Mouse (Mus musculus) kidney, adult 2 months (tissue): ENCODE data around the gene Ppp2r1a. TPM values are rescaled to one million over a fixed set of nuclear protein-coding genes. Genes with fewer than 3 reads are reported as not detected.

Source experiments
- DNase-seq: peaks from one replicate; pipeline ENCODE4 v3.0.0; 2021
- H3K27ac ChIP-seq: fragments of 200-500 bp; 2 replicates; pipeline ENCODE4 v1.5.1; 2012; ENCODE audit warnings: low read depth, low read length, control low read depth, inconsistent platforms; ENCODE audit not compliant: insufficient read depth
- H3K27me3 ChIP-seq: fragments of 200-500 bp; replicated peaks from 2 replicates; pipeline ENCODE4 v1.6.1; 2012; ENCODE audit warnings: mild to moderate bottlenecking, moderate library complexity, low read length, inconsistent platforms; ENCODE audit not compliant: control insufficient read depth, insufficient read depth
- H3K36me3 ChIP-seq: fragments of 200-500 bp; 2 replicates; pipeline ENCODE4 v1.6.1; 2012; ENCODE audit warnings: mild to moderate bottlenecking, moderate library complexity, low read length, inconsistent platforms; ENCODE audit not compliant: control insufficient read depth, insufficient read depth
- H3K4me1 ChIP-seq: fragments of 200-500 bp; 2 replicates; pipeline ENCODE4 v1.6.1; 2011; ENCODE audit warnings: low read length; ENCODE audit not compliant: control insufficient read depth, insufficient read depth
- H3K4me3 ChIP-seq: fragments of 200-500 bp; 2 replicates; pipeline ENCODE4 v1.5.1; 2011; ENCODE audit warnings: mild to moderate bottlenecking, low read depth, low read length, control low read depth; ENCODE audit not compliant: insufficient read depth
- CTCF ChIP-seq: fragments of 200-500 bp; conservative IDR thresholded peaks from 2 replicates; pipeline ENCODE4 v1.5.1; 2011; ENCODE audit warnings: low read depth, mild to moderate bottlenecking, control low read depth, low read length, moderate library complexity, mixed read lengths; ENCODE audit not compliant: insufficient read depth, insufficient read length
- POLR2A ChIP-seq: fragments of 200-500 bp; IDR thresholded peaks from one replicate; pipeline ENCODE4 v1.6.1; 2011; ENCODE audit warnings: low read depth, low read length, control low read depth
- WGBS: fragments of 180-500 bp; shearing (Covaris S2); methylation state at CpG from one replicate; pipeline ENCODE4 v1.1.7; 2018; 5-methylcytosine and 5-hydroxymethylcytosine counted together
- polyA plus RNA-seq: library from polyadenylated mRNA; depleted of rRNA; stranded (reverse); fragments of >200 nt; gene quantifications from 2 replicates; pipeline ENCODE4 v1.2.3, GENCODE M21; 2012; rRNA removed

The Ppp2r1a gene
- polyA plus RNA-seq, result 217 and 230 TPM in 2 replicates

- no peak for TF ChIP-seq CTCF
- TF ChIP-seq POLR2A, result peak; percentile 76
- DNase-seq, result peak; percentile 100
- WGBS, result under 1% methylated on average over 69 of the region's 69 CpGs
- H3K36me3 ChIP-seq, result no peaks in the 10 kb centered on the region
- peaks cover 14% of the 10 kb centered on the region for H3K4me1 ChIP-seq
- peak within 1 kb of the TSS; percentile 95 for H3K4me3 ChIP-seq
- peak within 1 kb of the TSS; percentile 99 for H3K27ac ChIP-seq
- no peaks in the 10 kb centered on the region for H3K27me3 ChIP-seq
Measured at GRCm38 (mm10) chr17:20944985-20945891, at the start of gene Ppp2r1a. Gene Ppp2r1a (plus strand): TSS chr17:20945311.

GRCm38 (mm10) chr17:20904991-20905390 lies 40.1 kb upstream of the Ppp2r1a start, which contains the start of gene Vmn1r231:
Gene Vmn1r231 (minus strand): TSS chr17:20905091.
- WGBS, result 51% methylated on average over 2 of the region's 2 CpGs
- TF ChIP-seq CTCF (no peak), POLR2A (no peak)
- Histone ChIP-seq H3K27ac (no peak within 1 kb of the TSS), H3K27me3 (no peaks in the 10 kb centered on the region), H3K4me3 (no peak within 1 kb of the TSS), H3K4me1 (no peaks in the 10 kb centered on the region), H3K36me3 (no peaks in the 10 kb centered on the region)
- DNase-seq, result no peak

GRCm38 (mm10) chr17:20919614-20920013 lies 25.5 kb upstream of the Ppp2r1a start, which contains the start of gene Vmn1r232:
Gene Vmn1r232 (minus strand): TSS chr17:20919714.
- H3K27me3 ChIP-seq, result no peaks in the 10 kb centered on the region
- H3K4me3 ChIP-seq, result no peak within 1 kb of the TSS
- no peaks in the 10 kb centered on the region for H3K4me1 ChIP-seq
- no peak for TF ChIP-seq CTCF
- TF ChIP-seq POLR2A, result no peak
- no peaks in the 10 kb centered on the region for H3K36me3 ChIP-seq
- H3K27ac ChIP-seq, result no peak within 1 kb of the TSS
- 53% methylated on average over 1 of the region's 1 CpGs for WGBS
- DNase-seq, result no peak

GRCm38 (mm10) chr17:20944226-20944625 lies 885 bp upstream of the Ppp2r1a start:
- 35% methylated on average over 3 of the region's 3 CpGs for WGBS
- Histone ChIP-seq H3K36me3 (no peaks in the 10 kb centered on the region), H3K27ac (0 out of 2 replicates have a peak overlapping the region, but pooled peaks have one; percentile 19), H3K27me3 (no peaks in the 10 kb centered on the region), H3K4me1 (peaks cover 8% of the 10 kb centered on the region), H3K4me3 (peak overlapping the region; percentile 77)
- DNase-seq, result peak; percentile 9
- TF ChIP-seq CTCF (no peak), POLR2A (no peak)

- WGBS, result under 1% methylated on average over 13 of the region's 13 CpGs
- peak overlapping the region; percentile 95 for H3K4me3 ChIP-seq
- H3K36me3 ChIP-seq, result no peaks in the 10 kb centered on the region
- TF ChIP-seq CTCF, result no peak
- TF ChIP-seq POLR2A, result no peak
- no peaks in the 10 kb centered on the region for H3K27me3 ChIP-seq
- DNase-seq, result peak; percentile 13
- peak overlapping the region; percentile 99 for H3K27ac ChIP-seq
- H3K4me1 ChIP-seq, result peaks cover 14% of the 10 kb centered on the region
Measured at GRCm38 (mm10) chr17:20946026-20946565, 985 bp downstream of the Ppp2r1a start.

- Histone ChIP-seq H3K27ac (no peak overlapping the region), H3K4me3 (peak overlapping the region; percentile 6; the same call in 1 of the 2 replicates)
Measured at GRCm38 (mm10) chr17:20946636-20947035, 1.5 kb downstream of the Ppp2r1a start.

GRCm38 (mm10) chr17:20960386-20960785 lies 15.3 kb downstream of the Ppp2r1a start:
- Histone ChIP-seq H3K27me3 (no peaks in the 10 kb centered on the region), H3K4me3 (no peak overlapping the region), H3K4me1 (no peaks in the 10 kb centered on the region), H3K27ac (no peak overlapping the region), H3K36me3 (peaks cover 38% of the 10 kb centered on the region)
- no peak for DNase-seq
- 93% methylated on average over 5 of the region's 5 CpGs for WGBS
- no peak for TF ChIP-seq CTCF
- no peak for TF ChIP-seq POLR2A

More at GRCm38 (mm10) chr17:20946636-20947035, 1.5 kb downstream of the Ppp2r1a start:
- Histone ChIP-seq H3K36me3 (no peaks in the 10 kb centered on the region), H3K27me3 (no peaks in the 10 kb centered on the region), H3K4me1 (peaks cover 14% of the 10 kb centered on the region)
- TF ChIP-seq CTCF, result no peak
- no peak for TF ChIP-seq POLR2A
- DNase-seq, result no peak
